Mouse (Mus musculus) MEL (cell line): ENCODE measurements around the gene Pla2g2c. TPM values are rescaled to one million over a fixed set of nuclear protein-coding genes. Genes with fewer than 3 reads are reported as not detected.

ENCODE experiments used
- DNase-seq: peaks from one replicate; pipeline ENCODE4 v3.0.0; 2011; ENCODE audit warnings: low read depth, low spot score
- H3K27ac ChIP-seq: 2 replicates; pipeline ENCODE4 v1.5.1; 2012; ENCODE audit warnings: low read depth, mild to moderate bottlenecking, control low read depth, low read length, moderate library complexity; ENCODE audit not compliant: control insufficient read depth
- H3K27me3 ChIP-seq, 2 experiments: fragments of 150-350 bp in 1 of 2; sonication (generic) in 1 of 2; 2 replicates each; pipeline ENCODE4 v1.6.1; 2012; ENCODE audit warnings: low read length in 2 of 2, mild to moderate bottlenecking in 2 of 2, improper control_type of control experiment in 1 of 2, moderate library complexity in 1 of 2; ENCODE audit not compliant: insufficient read depth in 2 of 2, control insufficient read depth in 1 of 2
- H3K36me3 ChIP-seq, 2 experiments: 2 replicates each; pipeline ENCODE4 v1.6.1; 2012 to 2014; ENCODE audit warnings: low read length in 2 of 2, improper control_type of control experiment in 1 of 2, inconsistent platforms in 1 of 2, mild to moderate bottlenecking in 1 of 2; ENCODE audit not compliant: insufficient read depth in 2 of 2, control insufficient read depth in 1 of 2
- H3K4me1 ChIP-seq, 2 experiments: fragments of 150-350 bp in 1 of 2; sonication (generic) in 1 of 2; 2 replicates each; pipeline ENCODE4 v1.6.1; 2012; ENCODE audit warnings: low read length in 2 of 2, improper control_type of control experiment in 1 of 2, mild to moderate bottlenecking in 1 of 2; ENCODE audit not compliant: insufficient read depth in 2 of 2, control insufficient read depth in 1 of 2
- H3K4me3 ChIP-seq, 2 experiments: fragments of 150-350 bp in 1 of 2; sonication (generic) in 1 of 2; 2 replicates each; pipeline ENCODE4 v1.5.1; 2012; ENCODE audit warnings: low read depth in 2 of 2, low read length in 2 of 2, mild to moderate bottlenecking in 2 of 2, moderate library complexity in 2 of 2, control low read depth in 1 of 2, improper control_type of control experiment in 1 of 2; ENCODE audit not compliant: control insufficient read depth in 1 of 2, insufficient read depth in 1 of 2
- H3K79me2 ChIP-seq: 2 replicates; pipeline ENCODE4 v1.6.1; 2012; ENCODE audit warnings: mild to moderate bottlenecking, low read length, moderate library complexity; ENCODE audit not compliant: control insufficient read depth, poor library complexity, insufficient read depth
- H3K9ac ChIP-seq: 2 replicates; pipeline ENCODE4 v1.6.1; 2012; ENCODE audit warnings: low read depth, mild to moderate bottlenecking, control low read depth, low read length, moderate library complexity; ENCODE audit not compliant: control insufficient read depth, poor library complexity, severe bottlenecking
- H3K9me3 ChIP-seq: fragments of 150-350 bp; sonication (generic); replicated peaks from 2 replicates; pipeline ENCODE4 v1.6.1; 2012; ENCODE audit warnings: mild to moderate bottlenecking, low read length, improper control_type of control experiment, moderate library complexity; ENCODE audit not compliant: insufficient read depth
- CTCF ChIP-seq, 3 experiments: IDR thresholded peaks in 2 of 3; conservative IDR thresholded peaks in 1 of 3; 2 replicates each; pipeline ENCODE4 v1.5.1; 2011 to 2012; ENCODE audit warnings: low read length in 3 of 3, low read depth in 2 of 3, mild to moderate bottlenecking in 2 of 3, improper control_type of control experiment in 1 of 3, inconsistent platforms in 1 of 3, mixed read lengths in 1 of 3, moderate library complexity in 1 of 3; ENCODE audit not compliant: control insufficient read depth in 1 of 3, insufficient read depth in 1 of 3, poor library complexity in 1 of 3, severe bottlenecking in 1 of 3
- ELF1 ChIP-seq: IDR thresholded peaks from 2 replicates; pipeline ENCODE4 v1.6.1; 2014; ENCODE audit warnings: low read depth, mild to moderate bottlenecking, inconsistent platforms, low read length, improper control_type of control experiment, moderate library complexity
- EP300 ChIP-seq, 2 experiments: IDR thresholded peaks; 2 replicates each; pipeline ENCODE4 v1.6.1; 2011; ENCODE audit warnings: improper control_type of control experiment in 2 of 2, low read length in 2 of 2, low read depth in 1 of 2, mild to moderate bottlenecking in 1 of 2
- GABPA ChIP-seq: IDR thresholded peaks from 2 replicates; pipeline ENCODE4 v1.6.1; 2012; ENCODE audit warnings: low read depth, mild to moderate bottlenecking, inconsistent platforms, low read length, improper control_type of control experiment, moderate library complexity
- HCFC1 ChIP-seq: IDR thresholded peaks from 2 replicates; pipeline ENCODE4 v1.6.1; 2012; ENCODE audit warnings: low read depth, mild to moderate bottlenecking, inconsistent platforms, low read length, improper control_type of control experiment, moderate library complexity
- JUND ChIP-seq: IDR thresholded peaks from 2 replicates; pipeline ENCODE4 v1.6.1; 2011; ENCODE audit warnings: low read depth, mild to moderate bottlenecking, improper control_type of control experiment, low read length
- MAX ChIP-seq: IDR thresholded peaks from 2 replicates; pipeline ENCODE4 v1.6.1; 2011; ENCODE audit warnings: low read length, improper control_type of control experiment
- MAZ ChIP-seq: IDR thresholded peaks from 2 replicates; pipeline ENCODE4 v1.6.1; 2012; ENCODE audit warnings: low read depth, mild to moderate bottlenecking, inconsistent platforms, low read length, improper control_type of control experiment
- MYC ChIP-seq: IDR thresholded peaks from 2 replicates; pipeline ENCODE4 v1.6.1; 2011; ENCODE audit warnings: low read depth, mild to moderate bottlenecking, low read length, improper control_type of control experiment, moderate library complexity
- NRF1 ChIP-seq: IDR thresholded peaks from 2 replicates; pipeline ENCODE4 v1.6.1; 2014; ENCODE audit warnings: low read depth, mild to moderate bottlenecking, inconsistent platforms, low read length, improper control_type of control experiment, moderate library complexity; ENCODE audit not compliant: poor library complexity, insufficient read depth, severe bottlenecking
- POLR2A ChIP-seq, 2 experiments: IDR thresholded peaks; 2 replicates each; pipeline ENCODE4 v1.6.1; 2011 to 2012; ENCODE audit warnings: low read length in 2 of 2, mild to moderate bottlenecking in 2 of 2, control low read depth in 1 of 2, improper control_type of control experiment in 1 of 2, low read depth in 1 of 2, moderate library complexity in 1 of 2; ENCODE audit not compliant: control insufficient read depth in 1 of 2, insufficient read depth in 1 of 2, poor library complexity in 1 of 2
- POLR2AphosphoS5 ChIP-seq: IDR thresholded peaks from 2 replicates; pipeline ENCODE4 v1.6.1; 2012; ENCODE audit warnings: low read depth, borderline replicate concordance, mild to moderate bottlenecking, inconsistent platforms, low read length, moderate library complexity, mixed read lengths
- RCOR1 ChIP-seq: IDR thresholded peaks from 2 replicates; pipeline ENCODE4 v1.6.1; 2012; ENCODE audit warnings: low read depth, mild to moderate bottlenecking, inconsistent platforms, low read length, improper control_type of control experiment
- SMC3 ChIP-seq: IDR thresholded peaks from 2 replicates; pipeline ENCODE4 v1.6.1; 2011; ENCODE audit warnings: low read depth, low read length, improper control_type of control experiment
- TCF12 ChIP-seq: IDR thresholded peaks from 2 replicates; pipeline ENCODE4 v1.6.1; 2014; ENCODE audit warnings: low read depth, mild to moderate bottlenecking, inconsistent platforms, low read length, improper control_type of control experiment, moderate library complexity
- UBTF ChIP-seq: IDR thresholded peaks from 2 replicates; pipeline ENCODE4 v1.6.1; 2012; ENCODE audit warnings: low read depth, mild to moderate bottlenecking, inconsistent platforms, low read length, improper control_type of control experiment, moderate library complexity, borderline replicate concordance; ENCODE audit not compliant: insufficient read depth
- USF1 ChIP-seq: IDR thresholded peaks from 2 replicates; pipeline ENCODE4 v1.6.1; 2014; ENCODE audit warnings: low read depth, mild to moderate bottlenecking, inconsistent platforms, low read length, improper control_type of control experiment, moderate library complexity
- ZC3H11A ChIP-seq: IDR thresholded peaks from 2 replicates; pipeline ENCODE4 v1.6.1; 2012; ENCODE audit warnings: low read depth, mild to moderate bottlenecking, inconsistent platforms, low read length, improper control_type of control experiment
- ZMIZ1 ChIP-seq: IDR thresholded peaks from 2 replicates; pipeline ENCODE4 v1.6.1; 2012; ENCODE audit warnings: low read depth, mild to moderate bottlenecking, inconsistent platforms, low read length, improper control_type of control experiment, moderate library complexity
- ZNF384 ChIP-seq: IDR thresholded peaks from 2 replicates; pipeline ENCODE4 v1.6.1; 2012; ENCODE audit warnings: low read depth, mild to moderate bottlenecking, inconsistent platforms, low read length, improper control_type of control experiment
- polyA plus RNA-seq, 2 experiments: library from polyadenylated mRNA; stranded (reverse) in 1 of 2; unstranded in 1 of 2; fragments of >175 nt in 1 of 2; fragments of >200 nt in 1 of 2; gene quantifications; 2 replicates each; pipeline versions ENCODE4 v1.2.1 to v1.2.4; 2012; ENCODE audit warnings: low replicate concordance in 2 of 2, low read depth in 1 of 2; ENCODE audit not compliant: insufficient read length in 2 of 2, insufficient read depth in 1 of 2, missing spikeins in 1 of 2
- total RNA-seq: library from RNA; depleted of rRNA; stranded (reverse); fragments of 300-350 nt; gene quantifications from 2 replicates; pipeline ENCODE4 v1.2.3, GENCODE M21; 2012; rRNA removed

The Pla2g2c gene
- total and polyA plus RNA-seq, 3 experiments: not detected

GRCm38 (mm10) chr4:138794344-138794743 is 69.8 kb downstream of the Pla2g2c start:
- no peaks in the 10 kb centered on the region for H3K27me3 ChIP-seq
- no peak overlapping the region for H3K4me3 ChIP-seq
- no peak for DNase-seq
- H3K79me2 ChIP-seq: no peaks in the 10 kb centered on the region
- H3K27ac ChIP-seq: no peak overlapping the region
- H3K9ac ChIP-seq: no peak overlapping the region
- H3K9me3 ChIP-seq: no peaks in the 10 kb centered on the region
- H3K4me1 ChIP-seq: no peaks in the 10 kb centered on the region
- TF ChIP-seq MAX: no peak
- no peak for TF ChIP-seq EP300 (IDR thresholded peaks at IDR 0.05; ENCODE audit: low read depth in 1 of 2, low read length in 2 of 2)
- TF ChIP-seq HCFC1: no peak
- TF ChIP-seq POLR2A (IDR thresholded peaks at IDR 0.05; ENCODE audit: control insufficient read depth in 1 of 2, insufficient read depth in 1 of 2, low read depth in 1 of 2, low read length in 2 of 2, poor library complexity in 1 of 2): no peak
- TF ChIP-seq MYC: no peak
- TF ChIP-seq MAZ: no peak
- no peak for TF ChIP-seq TCF12
- no peak for TF ChIP-seq JUND
- no peak for TF ChIP-seq CTCF (IDR thresholded peaks at IDR 0.05 in 2 of 3, conservative IDR thresholded peaks at IDR 0.05 in 1 of 3; ENCODE audit: control insufficient read depth in 1 of 3, insufficient read depth in 1 of 3, low read depth in 2 of 3, low read length in 3 of 3, poor library complexity in 1 of 3, severe bottlenecking in 1 of 3)
- TF ChIP-seq ZMIZ1: no peak
- TF ChIP-seq SMC3: no peak
- TF ChIP-seq POLR2AphosphoS5: no peak
- TF ChIP-seq GABPA: no peak
- no peak for TF ChIP-seq RCOR1
- TF ChIP-seq UBTF: no peak
- no peak for TF ChIP-seq ZC3H11A
- no peak for TF ChIP-seq USF1
- no peak for TF ChIP-seq ZNF384
- no peak for TF ChIP-seq ELF1
- no peak for TF ChIP-seq NRF1
- no peaks in the 10 kb centered on the region for H3K36me3 ChIP-seq

Other genes with a start within 250 kb of the Pla2g2c start
- gene Vwa5b1, start 88.9 kb upstream of the Pla2g2c start, total RNA-seq: not detected in 2 replicates
- not detected for gene Vwa5b1, start 88.9 kb upstream of the Pla2g2c start, polyA plus RNA-seq
- not detected in 2 replicates for gene Ubxn10, start 12.4 kb downstream of the Pla2g2c start, total RNA-seq
- gene Ubxn10, start 12.4 kb downstream of the Pla2g2c start, polyA plus RNA-seq: not detected
- gene Pla2g2f, start 32.8 kb downstream of the Pla2g2c start, total RNA-seq: not detected in 2 replicates
- gene Pla2g2f, start 32.8 kb downstream of the Pla2g2c start, polyA plus RNA-seq: not detected
- gene Pla2g2d, start 50.9 kb downstream of the Pla2g2c start, total RNA-seq: not detected in 2 replicates
- not detected for gene Pla2g2d, start 50.9 kb downstream of the Pla2g2c start, polyA plus RNA-seq
- not detected in 2 replicates for gene Pla2g5, start 138.7 kb downstream of the Pla2g2c start, total RNA-seq
- gene Pla2g5, start 138.7 kb downstream of the Pla2g2c start, polyA plus RNA-seq: not detected
- gene Gm13030, start 149.2 kb downstream of the Pla2g2c start, total RNA-seq: not detected in 2 replicates
- gene Gm13030, start 149.2 kb downstream of the Pla2g2c start, polyA plus RNA-seq: not detected
- gene Pla2g2e, start 153.2 kb downstream of the Pla2g2c start, total RNA-seq: not detected in 2 replicates
- not detected for gene Pla2g2e, start 153.2 kb downstream of the Pla2g2c start, polyA plus RNA-seq
- gene Otud3, start 189.2 kb downstream of the Pla2g2c start, total RNA-seq: 11.3 and 11.7 TPM in 2 replicates
- gene Otud3, start 189.2 kb downstream of the Pla2g2c start, polyA plus RNA-seq: 10 to 100 TPM in 1 of 2 experiments, not detected in 1; 15.0 TPM
- 0.19 TPM in 1 of 2 replicates, not detected in the other for gene Rnf186, start 242.3 kb downstream of the Pla2g2c start, total RNA-seq
- gene Rnf186, start 242.3 kb downstream of the Pla2g2c start, polyA plus RNA-seq: under 1 TPM in 1 of 2 experiments, not detected in 1; 0.61 TPM
- 22.0 and 24.7 TPM in 2 replicates for gene Tmco4, start 248.1 kb downstream of the Pla2g2c start, total RNA-seq
- 10 to 100 TPM in 1 of 2 experiments, not detected in 1; 16.5 TPM for gene Tmco4, start 248.1 kb downstream of the Pla2g2c start, polyA plus RNA-seq